Mouse (Mus musculus): ENCODE measurements around the gene Col18a1. TPM values are rescaled to one million over a fixed set of nuclear protein-coding genes. Genes with fewer than 3 reads are reported as not detected.

Gene Col18a1
- polyA plus RNA-seq, 1 experiment = 114 TPM

DNA sequence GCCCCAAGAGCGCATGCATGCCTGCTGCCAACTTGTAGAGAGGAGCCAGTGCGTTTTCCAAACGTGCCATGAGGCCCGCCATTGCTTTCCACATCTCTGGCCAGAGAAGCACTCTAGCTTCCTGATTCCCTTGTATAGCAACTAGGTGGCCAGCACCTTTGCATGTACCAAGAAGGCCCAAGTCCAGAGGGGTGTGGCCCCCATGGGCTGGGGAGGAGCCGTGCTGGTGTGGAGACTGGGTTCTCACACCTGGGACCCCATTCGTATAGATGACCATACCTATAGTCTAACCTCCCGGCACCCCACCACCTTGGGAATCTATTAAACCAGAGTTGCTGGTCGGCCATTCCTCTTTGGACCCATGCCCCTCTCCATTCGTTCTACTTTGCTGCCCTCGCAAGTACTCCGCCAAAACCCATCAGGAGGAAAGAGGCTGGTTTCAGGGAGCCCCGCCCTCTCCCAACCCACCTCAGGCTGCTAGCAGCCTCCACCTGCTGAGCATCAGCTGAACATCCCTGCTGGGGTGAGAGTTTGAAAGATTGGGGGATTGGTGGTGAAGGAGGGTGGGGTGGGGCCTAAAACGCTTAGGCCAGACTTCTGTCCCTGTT is 134.5 kb downstream of the Col18a1 start, which contains the start of gene Slc19a1:
Gene Slc19a1, plus strand, starts transcription at position 474 of the 608 bp plus-strand sequence.
- WGBS = 58% methylated on average over 13 of the region's 13 CpGs
- H3K36me3 ChIP-seq (ENCODE audit: control insufficient read depth, insufficient read depth, low read length) = no peaks in the 10 kb centered on the region
- H3K27me3 ChIP-seq (replicated peaks; ENCODE audit: control insufficient read depth, insufficient read depth, low read length) = no peaks in the 10 kb centered on the region
- H3K4me3 ChIP-seq (ENCODE audit: insufficient read depth, low read depth, low read length) = peak within 1 kb of the TSS; percentile 82
- H3K27ac ChIP-seq (ENCODE audit: insufficient read depth, low read depth, low read length) = peak within 1 kb of the TSS; percentile 67
- DNase-seq = peak; percentile 84
- no peak for TF ChIP-seq CTCF (conservative IDR thresholded peaks at IDR 0.05; ENCODE audit: insufficient read depth, insufficient read length, low read depth, low read length)
- peaks cover 32% of the 10 kb centered on the region for H3K4me1 ChIP-seq (ENCODE audit: control insufficient read depth, insufficient read depth, low read length)

DNA sequence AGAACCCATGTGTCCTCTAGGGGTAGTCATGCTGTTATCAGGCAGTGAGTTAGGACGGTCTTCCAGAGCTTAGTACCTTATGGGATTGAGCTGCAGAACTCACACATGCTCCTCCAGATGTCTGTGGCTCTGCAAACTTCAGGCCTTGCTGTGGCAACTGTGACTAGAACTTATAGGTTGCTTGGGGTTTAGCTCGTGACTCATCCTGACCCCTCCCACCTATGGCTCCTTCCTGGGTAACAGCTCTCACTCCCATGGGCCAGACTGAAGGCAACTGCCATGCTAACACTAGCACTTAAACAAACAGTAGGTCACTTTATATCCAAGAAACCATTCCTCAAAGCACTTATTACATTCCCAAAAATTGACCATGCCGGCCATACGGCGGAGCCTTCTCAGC is 135.7 kb downstream of the Col18a1 start:
- TF ChIP-seq CTCF (conservative IDR thresholded peaks at IDR 0.05; ENCODE audit: insufficient read depth, insufficient read length, low read depth, low read length) (no peak), POLR2A (IDR thresholded peaks at IDR 0.05; ENCODE audit: low read depth, low read length) (no peak)
- no peak for DNase-seq
- 88% methylated on average over 5 of the region's 5 CpGs for WGBS
- Histone ChIP-seq H3K27ac (ENCODE audit: insufficient read depth, low read depth, low read length) (peak overlapping the region; percentile 87), H3K36me3 (ENCODE audit: control insufficient read depth, insufficient read depth, low read length) (no peaks in the 10 kb centered on the region), H3K4me3 (ENCODE audit: insufficient read depth, low read depth, low read length) (no peak overlapping the region), H3K4me1 (ENCODE audit: control insufficient read depth, insufficient read depth, low read length) (peaks cover 38% of the 10 kb centered on the region), H3K27me3 (replicated peaks; ENCODE audit: control insufficient read depth, insufficient read depth, low read length) (no peaks in the 10 kb centered on the region)

DNA sequence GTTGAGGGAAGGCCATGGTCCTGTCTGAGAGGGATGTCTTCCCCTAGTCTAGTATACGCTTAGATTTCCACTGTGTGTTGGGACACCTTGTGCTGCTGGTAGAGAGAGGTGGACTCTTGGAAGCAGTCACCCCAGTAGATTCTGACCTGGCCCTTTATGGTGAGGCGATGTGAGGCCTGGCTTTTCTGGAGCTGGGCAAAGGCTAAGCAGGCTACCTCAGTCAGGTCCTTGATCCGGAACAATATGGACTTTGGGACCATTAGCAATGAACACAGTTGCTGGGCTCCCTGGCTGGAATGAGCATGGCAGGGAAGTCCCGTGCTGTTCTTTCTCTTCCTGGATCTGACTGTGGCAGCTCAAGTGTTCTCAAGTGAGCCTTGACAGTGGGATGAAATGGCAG is 136.6 kb downstream of the Col18a1 start:
- DNase-seq = peak; percentile 91
- 56% methylated on average over 4 of the region's 4 CpGs for WGBS

DNA sequence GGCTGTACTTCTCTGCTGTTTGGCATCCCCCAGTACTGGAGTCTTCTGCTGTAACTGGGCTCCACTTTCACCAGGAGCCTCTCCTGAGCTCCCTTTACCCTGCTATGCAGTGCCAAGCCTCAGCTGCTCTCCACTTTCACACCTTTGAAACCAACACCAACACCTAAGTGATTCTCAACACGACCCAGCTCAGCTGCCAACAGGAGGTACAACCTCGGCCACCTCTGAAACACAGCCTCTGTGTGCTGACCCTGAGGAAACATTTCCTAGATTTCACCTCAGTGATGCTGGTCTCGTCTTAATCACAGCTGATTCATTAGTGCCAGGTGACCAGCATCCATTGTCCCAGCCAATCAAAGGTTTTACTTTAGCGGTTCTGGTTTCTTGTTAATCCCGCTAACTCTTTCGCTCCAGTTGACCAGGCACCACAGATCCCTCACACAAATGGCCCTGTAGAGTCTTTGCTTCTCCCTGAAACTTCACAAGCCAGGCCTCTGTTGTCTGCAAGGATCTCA is 137.5 kb downstream of the Col18a1 start:
- Histone ChIP-seq H3K27ac (ENCODE audit: insufficient read depth, low read depth, low read length) (peak overlapping the region; percentile 90), H3K4me1 (ENCODE audit: control insufficient read depth, insufficient read depth, low read length) (peaks cover 27% of the 10 kb centered on the region), H3K27me3 (replicated peaks; ENCODE audit: control insufficient read depth, insufficient read depth, low read length) (no peaks in the 10 kb centered on the region), H3K4me3 (ENCODE audit: insufficient read depth, low read depth, low read length) (peak overlapping the region; percentile 44), H3K36me3 (ENCODE audit: control insufficient read depth, insufficient read depth, low read length) (no peaks in the 10 kb centered on the region)
- TF ChIP-seq CTCF (conservative IDR thresholded peaks at IDR 0.05; ENCODE audit: insufficient read depth, insufficient read length, low read depth, low read length) (no peak), POLR2A (IDR thresholded peaks at IDR 0.05; ENCODE audit: low read depth, low read length) (no peak)
- WGBS = 55% methylated on average over 6 of the region's 6 CpGs
- peak; percentile 74 for DNase-seq

More for the DNA sequence above, 136.6 kb downstream of the Col18a1 start:
- no peaks in the 10 kb centered on the region for H3K36me3 ChIP-seq (ENCODE audit: control insufficient read depth, insufficient read depth, low read length)
- H3K4me3 ChIP-seq (ENCODE audit: insufficient read depth, low read depth, low read length) = no peak overlapping the region
- H3K27ac ChIP-seq (ENCODE audit: insufficient read depth, low read depth, low read length) = peak overlapping the region; percentile 90
- no peaks in the 10 kb centered on the region for H3K27me3 ChIP-seq (replicated peaks; ENCODE audit: control insufficient read depth, insufficient read depth, low read length)
- no peak for TF ChIP-seq POLR2A (IDR thresholded peaks at IDR 0.05; ENCODE audit: low read depth, low read length)
- no peak for TF ChIP-seq CTCF (conservative IDR thresholded peaks at IDR 0.05; ENCODE audit: insufficient read depth, insufficient read length, low read depth, low read length)
- peaks cover 35% of the 10 kb centered on the region for H3K4me1 ChIP-seq (ENCODE audit: control insufficient read depth, insufficient read depth, low read length)

DNA sequence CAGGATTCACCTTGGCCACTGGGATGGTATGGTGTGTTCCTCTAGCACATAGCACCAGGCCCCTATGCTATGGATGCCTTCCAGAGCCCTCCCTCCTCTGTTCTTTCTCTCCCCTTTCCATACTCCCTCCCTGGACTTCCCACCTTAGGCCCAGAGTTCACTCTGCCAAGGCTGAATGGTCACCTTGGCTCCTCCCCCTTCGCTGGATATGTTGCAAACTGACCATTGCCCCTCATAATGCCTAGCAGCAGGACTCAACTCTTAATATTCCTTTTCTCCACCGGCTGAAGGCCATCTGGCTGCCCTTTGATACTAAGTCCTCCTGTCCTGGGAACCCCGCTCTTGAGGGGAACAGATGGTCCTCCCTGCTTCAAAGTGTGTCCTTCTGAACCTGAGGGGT is 139.4 kb downstream of the Col18a1 start:
- WGBS = 49% methylated on average over 3 of the region's 3 CpGs
- peak; percentile 95 for DNase-seq
- no peaks in the 10 kb centered on the region for H3K36me3 ChIP-seq (ENCODE audit: control insufficient read depth, insufficient read depth, low read length)
- H3K4me1 ChIP-seq (ENCODE audit: control insufficient read depth, insufficient read depth, low read length) = peaks cover 32% of the 10 kb centered on the region
- peak overlapping the region; percentile 94 for H3K27ac ChIP-seq (ENCODE audit: insufficient read depth, low read depth, low read length)
- TF ChIP-seq POLR2A (IDR thresholded peaks at IDR 0.05; ENCODE audit: low read depth, low read length) (no peak), CTCF (conservative IDR thresholded peaks at IDR 0.05; ENCODE audit: insufficient read depth, insufficient read length, low read depth, low read length) (no peak)
- H3K4me3 ChIP-seq (ENCODE audit: insufficient read depth, low read depth, low read length) = peak overlapping the region; percentile 38
- no peaks in the 10 kb centered on the region for H3K27me3 ChIP-seq (replicated peaks; ENCODE audit: control insufficient read depth, insufficient read depth, low read length)

DNA sequence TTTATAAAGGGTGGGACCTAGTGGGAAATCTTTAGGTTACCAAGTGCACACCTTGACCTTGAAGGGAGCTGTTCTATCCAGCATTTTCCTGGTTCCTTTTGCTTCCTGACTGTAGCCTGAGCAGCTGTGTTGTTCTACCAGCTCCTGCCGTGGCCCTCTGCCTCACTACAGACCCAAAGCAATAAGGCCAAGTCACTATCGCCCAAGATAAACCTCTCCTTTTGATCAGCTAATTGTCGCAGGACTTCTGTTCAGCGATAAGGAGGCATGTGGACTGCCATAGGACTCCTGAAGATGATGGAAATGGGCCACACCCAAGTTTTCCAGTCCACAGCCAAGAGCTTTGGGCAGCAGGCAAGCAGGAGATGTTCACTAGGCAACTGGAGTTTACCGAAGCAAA is 142.1 kb downstream of the Col18a1 start:
- Histone ChIP-seq H3K27me3 (replicated peaks; ENCODE audit: control insufficient read depth, insufficient read depth, low read length) (no peaks in the 10 kb centered on the region), H3K4me1 (ENCODE audit: control insufficient read depth, insufficient read depth, low read length) (peaks cover 24% of the 10 kb centered on the region), H3K36me3 (ENCODE audit: control insufficient read depth, insufficient read depth, low read length) (no peaks in the 10 kb centered on the region), H3K27ac (ENCODE audit: insufficient read depth, low read depth, low read length) (no peak overlapping the region), H3K4me3 (ENCODE audit: insufficient read depth, low read depth, low read length) (no peak overlapping the region)
- TF ChIP-seq POLR2A (IDR thresholded peaks at IDR 0.05; ENCODE audit: low read depth, low read length) (no peak), CTCF (conservative IDR thresholded peaks at IDR 0.05; ENCODE audit: insufficient read depth, insufficient read length, low read depth, low read length) (no peak)
- WGBS = 85% methylated on average over 5 of the region's 5 CpGs
- no peak for DNase-seq

DNA sequence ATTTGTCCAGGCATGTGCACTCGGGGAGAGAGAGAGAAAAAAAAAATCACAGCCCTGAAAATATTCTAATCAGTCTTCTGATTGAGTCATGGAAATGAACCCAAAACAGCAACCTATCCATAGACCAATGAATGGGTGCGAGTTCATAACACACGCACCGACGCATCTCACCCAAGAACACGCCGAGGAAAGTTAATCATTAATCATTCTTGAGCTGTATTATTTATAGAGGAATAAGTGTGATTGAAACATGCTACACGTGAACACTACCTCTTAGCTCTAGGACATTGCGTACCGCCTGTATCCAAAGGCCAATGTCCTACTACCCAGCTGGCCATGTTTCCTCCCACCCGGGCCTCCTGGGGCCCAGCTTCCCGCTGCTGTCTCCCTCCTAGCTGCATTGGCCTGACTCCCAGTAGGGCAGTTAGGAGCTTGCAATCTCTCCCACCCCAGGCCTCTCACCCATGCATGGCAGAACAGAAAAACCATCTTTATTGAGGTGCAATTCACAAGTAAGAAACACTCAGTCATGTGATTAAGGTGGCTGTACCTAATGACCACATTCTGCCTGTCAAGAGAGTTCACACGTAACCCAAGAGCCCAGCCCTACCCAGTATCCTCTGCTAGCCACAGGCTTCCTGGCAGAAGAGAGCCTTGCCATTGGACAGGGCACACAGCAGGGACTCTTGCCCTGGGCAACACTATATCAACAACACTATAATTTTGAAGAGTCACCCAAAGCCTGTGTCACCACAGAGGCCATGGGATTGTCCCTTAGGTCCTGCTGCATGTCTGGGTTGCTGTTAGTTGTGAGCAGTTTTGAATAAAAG is 143.8 kb downstream of the Col18a1 start:
- no peaks in the 10 kb centered on the region for H3K27me3 ChIP-seq (replicated peaks; ENCODE audit: control insufficient read depth, insufficient read depth, low read length)
- H3K4me3 ChIP-seq (ENCODE audit: insufficient read depth, low read depth, low read length) = no peak overlapping the region
- H3K27ac ChIP-seq (ENCODE audit: insufficient read depth, low read depth, low read length) = peak overlapping the region; percentile 14
- no peaks in the 10 kb centered on the region for H3K36me3 ChIP-seq (ENCODE audit: control insufficient read depth, insufficient read depth, low read length)
- peaks cover 28% of the 10 kb centered on the region; the same call in 1 of the 2 replicates for H3K4me1 ChIP-seq (ENCODE audit: control insufficient read depth, insufficient read depth, low read length)
- DNase-seq = peak; percentile 91
- TF ChIP-seq CTCF (conservative IDR thresholded peaks at IDR 0.05; ENCODE audit: insufficient read depth, insufficient read length, low read depth, low read length) (no peak), POLR2A (IDR thresholded peaks at IDR 0.05; ENCODE audit: low read depth, low read length) (no peak)
- WGBS = 32% methylated on average over 13 of the region's 13 CpGs
